8 mouse cellular contexts compared by ENCODE assay signal in genomic region chr17:47672311-47673111, GRCm38 (mm10). TPM values are rescaled to one million over a fixed set of nuclear protein-coding genes. Genes with fewer than 3 reads are reported as not detected.
DNase-seq lines count a peak whose midpoint lies in the region; ATAC-seq lines count a peak whose summit lies in the region.

No protein-coding gene starts in this region.

- H3K9me3 ChIP-seq in intestine, embryonic 16.5 days (ENCODE audit: control insufficient read depth, low read length) = no peaks in the 10 kb centered on the region
- H3K9me3 ChIP-seq in liver, embryonic 12.5 days (replicated peaks) = no peaks in the 10 kb centered on the region
- no peaks in the 10 kb centered on the region for H3K9me3 ChIP-seq in neural tube, embryonic 11.5 days (ENCODE audit: control insufficient read depth, low read length)

- H3K36me3 ChIP-seq in intestine, embryonic 16.5 days (ENCODE audit: control insufficient read depth, insufficient read depth, low read length) = peaks cover 4% of the 10 kb centered on the region
- peaks cover 44% of the 10 kb centered on the region for H3K36me3 ChIP-seq in liver, embryonic 12.5 days
- no peaks in the 10 kb centered on the region; the same call in 1 of the 2 replicates for H3K36me3 ChIP-seq in neural tube, embryonic 11.5 days (ENCODE audit: control insufficient read depth, insufficient read depth, low read length)

- peaks cover 9% of the 10 kb centered on the region for H3K4me1 ChIP-seq in intestine, embryonic 16.5 days (ENCODE audit: control insufficient read depth, insufficient read depth, low read length)
- peaks cover 12% of the 10 kb centered on the region for H3K4me1 ChIP-seq in liver, embryonic 12.5 days
- peaks cover 6% of the 10 kb centered on the region for H3K4me1 ChIP-seq in neural tube, embryonic 11.5 days (ENCODE audit: control insufficient read depth, insufficient read depth, low read length)

- H3K4me2 ChIP-seq in intestine, embryonic 16.5 days (ENCODE audit: low read depth, low read length) = peak overlapping the region; percentile 86
- H3K4me2 ChIP-seq in liver, embryonic 12.5 days = peak overlapping the region; percentile 71
- peak overlapping the region; percentile 81 for H3K4me2 ChIP-seq in neural tube, embryonic 11.5 days (ENCODE audit: low read depth)

- WGBS in intestine, embryonic 16.5 days = 9% methylated on average over 63 of the region's 68 CpGs
- WGBS in liver, embryonic 12.5 days (ENCODE audit: insufficient replicate concordance) = 9% methylated on average over 68 of the region's 68 CpGs
- 4% methylated on average over 58 of the region's 68 CpGs for WGBS in neural tube, embryonic 11.5 days

- H3K27ac ChIP-seq in intestine, embryonic 16.5 days (ENCODE audit: low read length) = no peak overlapping the region
- no peak overlapping the region for H3K27ac ChIP-seq in liver, embryonic 12.5 days
- H3K27ac ChIP-seq in neural tube, embryonic 11.5 days (ENCODE audit: low read depth, low read length) = peak overlapping the region; percentile 46

- DNase-seq in left cerebral cortex, adult 18-20 months (ENCODE audit: low spot score in 2 of 2) = peak; percentile 35 to 60
- DNase-seq in left cerebral cortex, adult 11 months (ENCODE audit: low spot score) = no peak
- DNase-seq in embryo, embryonic 11 days = peak; percentile 90
- DNase-seq in heart, adult 11 months = peak; percentile 95
- peak; percentile 85 for DNase-seq in neural tube, embryonic 11.5 days (ENCODE audit: low spot score)

- peak overlapping the region; percentile 65 for H3K9ac ChIP-seq in intestine, embryonic 16.5 days (ENCODE audit: low read depth, low read length)
- H3K9ac ChIP-seq in liver, embryonic 12.5 days = peak overlapping the region; percentile 36; the same call in 1 of the 2 replicates
- H3K9ac ChIP-seq in neural tube, embryonic 11.5 days (ENCODE audit: low read length) = peak overlapping the region; percentile 61

- ATAC-seq in intestine, embryonic 16.5 days = peak; percentile 84
- ATAC-seq in liver, embryonic 12.5 days = peak; percentile 37; the same call in 1 of the 2 replicates
- peak; percentile 67 for ATAC-seq in neural tube, embryonic 11.5 days (ENCODE audit: insufficient read depth, low FRiP score, low TSS enrichment)
- no peak for ATAC-seq in activated CD4-positive, CD25-positive, alpha-beta regulatory T cell, adult 4 months

- no peaks in the 10 kb centered on the region for H3K27me3 ChIP-seq in intestine, embryonic 16.5 days (replicated peaks; ENCODE audit: control insufficient read depth, insufficient read depth, low read length)
- peaks cover 37% of the 10 kb centered on the region for H3K27me3 ChIP-seq in liver, embryonic 12.5 days (replicated peaks)
- H3K27me3 ChIP-seq in neural tube, embryonic 11.5 days (ENCODE audit: control insufficient read depth, insufficient read depth, low read length) = no peaks in the 10 kb centered on the region

- H3K4me3 ChIP-seq in intestine, embryonic 16.5 days (ENCODE audit: low read length) = peak overlapping the region; percentile 49
- H3K4me3 ChIP-seq in liver, embryonic 12.5 days = peak overlapping the region; percentile 46
- H3K4me3 ChIP-seq in neural tube, embryonic 11.5 days (ENCODE audit: low read depth, low read length) = peak overlapping the region; percentile 36

RNA-seq across cellular contexts. Expression of gene Tomm6, which starts 15.7 kb away (rescaled TPM):
- total RNA-seq in left cerebral cortex, adult 18-20 months (2021) = 100 to 1,000 TPM; 205 to 227 TPM
- 426 and 427 TPM in 2 replicates for polyA plus RNA-seq in intestine, embryonic 16.5 days (2015; fragmentation: Nextera tagmentation; extraction: Ambion mirVana)
- 339 and 360 TPM in 2 replicates for polyA plus RNA-seq in liver, embryonic 12.5 days (2016; fragmentation: Nextera tagmentation; extraction: Ambion mirVana)
- 333 and 346 TPM in 2 replicates for polyA plus RNA-seq in neural tube, embryonic 11.5 days (2014; fragmentation: Nextera tagmentation; extraction: Ambion mirVana)
- polyA plus RNA-seq in activated CD4-positive, CD25-positive, alpha-beta regulatory T cell, adult 4 months (2017; shearing (Covaris generic)) = 100 to 1,000 TPM; 297 to 309 TPM

RNA-seq across cellular contexts. Expression of gene Frs3, which starts 16.3 kb away (rescaled TPM):
- total RNA-seq in left cerebral cortex, adult 18-20 months (2021) = 10 to 100 TPM; 32.2 to 37.0 TPM
- polyA plus RNA-seq in intestine, embryonic 16.5 days (2015; fragmentation: Nextera tagmentation; extraction: Ambion mirVana) = 3.2 and 4.4 TPM in 2 replicates
- polyA plus RNA-seq in liver, embryonic 12.5 days (2016; fragmentation: Nextera tagmentation; extraction: Ambion mirVana) = 1.7 and 2.3 TPM in 2 replicates
- 8.6 and 12.1 TPM in 2 replicates for polyA plus RNA-seq in neural tube, embryonic 11.5 days (2014; fragmentation: Nextera tagmentation; extraction: Ambion mirVana)
- polyA plus RNA-seq in activated CD4-positive, CD25-positive, alpha-beta regulatory T cell, adult 4 months (2017; shearing (Covaris generic)) = not detected

RNA-seq across cellular contexts. Expression of gene Gm21981, which starts 21.7 kb away (rescaled TPM):
- 1 to 10 TPM; 4.1 to 5.3 TPM for total RNA-seq in left cerebral cortex, adult 18-20 months (2021)
- 0.16 and 0.26 TPM in 2 replicates for polyA plus RNA-seq in intestine, embryonic 16.5 days (2015; fragmentation: Nextera tagmentation; extraction: Ambion mirVana)
- polyA plus RNA-seq in liver, embryonic 12.5 days (2016; fragmentation: Nextera tagmentation; extraction: Ambion mirVana) = 0.06 and 0.07 TPM in 2 replicates
- 1.8 and 2.7 TPM in 2 replicates for polyA plus RNA-seq in neural tube, embryonic 11.5 days (2014; fragmentation: Nextera tagmentation; extraction: Ambion mirVana)
- not detected for polyA plus RNA-seq in activated CD4-positive, CD25-positive, alpha-beta regulatory T cell, adult 4 months (2017; shearing (Covaris generic))

RNA-seq across cellular contexts. Expression of gene Prickle4, which starts 22.0 kb away (rescaled TPM):
- total RNA-seq in left cerebral cortex, adult 18-20 months (2021) = 1 to 10 TPM; 2.5 to 4.5 TPM
- 0.69 and 1.8 TPM in 2 replicates for polyA plus RNA-seq in intestine, embryonic 16.5 days (2015; fragmentation: Nextera tagmentation; extraction: Ambion mirVana)
- not detected in 2 replicates for polyA plus RNA-seq in liver, embryonic 12.5 days (2016; fragmentation: Nextera tagmentation; extraction: Ambion mirVana)
- 0.84 and 2.7 TPM in 2 replicates for polyA plus RNA-seq in neural tube, embryonic 11.5 days (2014; fragmentation: Nextera tagmentation; extraction: Ambion mirVana)
- not detected for polyA plus RNA-seq in activated CD4-positive, CD25-positive, alpha-beta regulatory T cell, adult 4 months (2017; shearing (Covaris generic))

RNA-seq across cellular contexts. Expression of gene Usp49, which starts 42.0 kb away (rescaled TPM):
- total RNA-seq in left cerebral cortex, adult 18-20 months (2021) = 10 to 100 TPM in 1 of 2 experiments, 1 to 10 TPM in 1; 8.0 to 11.3 TPM
- polyA plus RNA-seq in intestine, embryonic 16.5 days (2015; fragmentation: Nextera tagmentation; extraction: Ambion mirVana) = 3.8 and 4.2 TPM in 2 replicates
- 5.0 and 6.2 TPM in 2 replicates for polyA plus RNA-seq in liver, embryonic 12.5 days (2016; fragmentation: Nextera tagmentation; extraction: Ambion mirVana)
- 7.9 and 8.9 TPM in 2 replicates for polyA plus RNA-seq in neural tube, embryonic 11.5 days (2014; fragmentation: Nextera tagmentation; extraction: Ambion mirVana)
- polyA plus RNA-seq in activated CD4-positive, CD25-positive, alpha-beta regulatory T cell, adult 4 months (2017; shearing (Covaris generic)) = under 1 TPM; 0.60 to 0.71 TPM
